Mouse (Mus musculus): ENCODE measurements around the gene Anapc2. TPM values are rescaled to one million over a fixed set of nuclear protein-coding genes. Genes with fewer than 3 reads are reported as not detected.

The Anapc2 gene
- polyA plus RNA-seq (2011; ENCODE audit: insufficient read depth, insufficient read length, low read depth, missing spikeins): 72.4 and 76.0 TPM in 2 replicates

DNA sequence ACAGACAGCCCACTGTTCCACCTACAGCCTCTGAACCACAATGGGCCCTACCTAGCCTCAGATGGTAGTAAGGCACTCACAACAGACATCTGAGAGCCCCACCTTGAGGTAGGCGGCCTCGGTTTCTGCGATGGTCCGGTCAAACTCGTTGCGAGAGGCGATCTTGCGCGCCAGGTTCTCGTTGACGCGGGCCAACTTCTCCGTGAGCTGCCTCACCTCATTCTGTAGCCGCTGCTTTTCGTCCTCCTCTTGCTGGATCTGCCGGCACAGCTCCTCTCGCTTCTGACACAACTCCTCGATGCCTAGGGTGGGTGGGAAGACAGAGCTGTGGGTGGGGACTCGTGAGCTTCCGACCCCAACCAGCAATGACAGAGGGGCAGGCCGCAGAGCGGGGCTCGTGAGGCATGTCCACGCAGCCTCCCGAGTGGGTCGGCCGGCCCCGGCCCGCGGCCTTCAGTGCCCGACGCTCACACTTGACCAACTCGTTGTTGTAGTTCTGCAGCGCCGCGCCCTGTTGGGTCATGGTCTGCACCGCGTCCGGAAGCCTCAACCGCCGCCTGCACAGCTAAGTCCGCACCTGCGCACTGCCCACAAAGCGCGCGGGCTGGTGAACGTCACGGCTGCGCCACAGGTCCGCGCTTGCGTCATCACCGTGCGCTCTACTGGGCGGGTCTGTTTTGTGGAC, at the start of gene Anapc2, which contains the start of gene Ssna1:
TSS of gene Anapc2 (plus strand) at position 652 of the 685 bp plus-strand sequence.
TSS of gene Ssna1 (minus strand) at position 612 of the 685 bp plus-strand sequence.
- Histone ChIP-seq H3K4me3 (ENCODE audit: low read depth, low read length) (peak within 1 kb of the TSS; percentile 97), H3K36me3 (ENCODE audit: control insufficient read depth, insufficient read depth, low read length, poor library complexity, severe bottlenecking) (peaks cover 13% of the 10 kb centered on the region), H3K4me1 (ENCODE audit: control insufficient read depth, insufficient read depth, low read length) (no peaks in the 10 kb centered on the region), H3K9me3 (replicated peaks; ENCODE audit: control insufficient read depth, insufficient read depth, low read length, poor library complexity, severe bottlenecking) (no peaks in the 10 kb centered on the region), H3K27ac (ENCODE audit: insufficient read depth, low read length) (no peak within 1 kb of the TSS), H3K9ac (ENCODE audit: low read depth, poor library complexity, severe bottlenecking) (peak within 1 kb of the TSS; percentile 60), H3K27me3 (ENCODE audit: control insufficient read depth, insufficient read depth, low read length, poor library complexity, severe bottlenecking) (no peaks in the 10 kb centered on the region)
- TF ChIP-seq POLR2A (IDR thresholded peaks at IDR 0.05; ENCODE audit: insufficient read depth, low read length) (peak; percentile 88), CTCF (IDR thresholded peaks at IDR 0.05; ENCODE audit: low read depth, low read length) (peak; percentile 16), EP300 (IDR thresholded peaks at IDR 0.05; ENCODE audit: insufficient read depth, low read depth, low read length) (peak; percentile 61)

DNA sequence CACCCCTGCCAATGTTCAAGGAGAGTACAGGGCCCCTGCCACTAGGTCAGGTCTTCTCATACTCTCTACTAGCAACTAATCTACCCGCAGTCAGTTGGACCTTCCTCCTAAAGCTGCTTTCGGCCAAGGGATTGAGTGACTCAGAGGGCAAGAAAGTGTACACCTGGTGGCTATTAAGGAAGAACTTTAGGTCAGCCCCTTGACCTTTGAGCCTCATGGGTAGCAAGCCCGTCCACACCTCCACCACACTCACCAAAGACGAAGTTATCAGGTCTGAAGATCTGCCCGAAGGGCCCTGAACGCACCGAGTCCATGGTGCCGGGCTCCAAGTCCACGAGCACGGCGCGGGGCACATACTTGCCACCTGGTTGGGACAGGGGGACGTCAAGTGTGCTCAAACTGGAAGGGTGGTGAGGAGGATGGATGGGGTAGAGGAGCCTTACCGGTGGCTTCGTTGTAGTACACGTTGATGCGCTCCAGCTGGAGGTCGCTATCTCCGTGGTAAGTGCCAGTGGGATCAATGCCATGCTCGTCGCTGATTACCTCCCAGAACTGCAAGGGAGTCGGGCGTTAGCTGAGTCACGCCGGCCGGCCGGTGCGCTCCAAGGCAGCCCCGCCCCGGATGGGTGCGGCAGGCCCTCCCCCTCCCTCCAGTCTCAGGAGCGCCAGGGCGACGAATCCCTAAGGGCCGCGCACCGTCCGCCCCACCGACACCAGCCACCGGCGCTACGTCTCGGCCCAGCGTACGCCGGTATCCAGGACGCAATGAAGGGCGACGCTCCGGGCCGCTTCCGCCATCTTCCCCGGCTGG, 48.4 kb upstream of the Anapc2 start:
- peak overlapping the region; percentile 92 for H3K4me3 ChIP-seq (ENCODE audit: low read depth, low read length)
- H3K9ac ChIP-seq (ENCODE audit: low read depth, poor library complexity, severe bottlenecking): peak overlapping the region; percentile 85
- no peaks in the 10 kb centered on the region for H3K9me3 ChIP-seq (replicated peaks; ENCODE audit: control insufficient read depth, insufficient read depth, low read length, poor library complexity, severe bottlenecking)
- H3K4me1 ChIP-seq (ENCODE audit: control insufficient read depth, insufficient read depth, low read length): no peaks in the 10 kb centered on the region
- H3K27ac ChIP-seq (ENCODE audit: insufficient read depth, low read length): peak overlapping the region; percentile 80
- H3K36me3 ChIP-seq (ENCODE audit: control insufficient read depth, insufficient read depth, low read length, poor library complexity, severe bottlenecking): peaks cover 14% of the 10 kb centered on the region
- H3K27me3 ChIP-seq (ENCODE audit: control insufficient read depth, insufficient read depth, low read length, poor library complexity, severe bottlenecking): no peaks in the 10 kb centered on the region
- TF ChIP-seq POLR2A (IDR thresholded peaks at IDR 0.05; ENCODE audit: insufficient read depth, low read length) (no peak), EP300 (IDR thresholded peaks at IDR 0.05; ENCODE audit: insufficient read depth, low read depth, low read length) (0 out of 2 replicates have a peak, but pooled peaks have one; percentile 45)

DNA sequence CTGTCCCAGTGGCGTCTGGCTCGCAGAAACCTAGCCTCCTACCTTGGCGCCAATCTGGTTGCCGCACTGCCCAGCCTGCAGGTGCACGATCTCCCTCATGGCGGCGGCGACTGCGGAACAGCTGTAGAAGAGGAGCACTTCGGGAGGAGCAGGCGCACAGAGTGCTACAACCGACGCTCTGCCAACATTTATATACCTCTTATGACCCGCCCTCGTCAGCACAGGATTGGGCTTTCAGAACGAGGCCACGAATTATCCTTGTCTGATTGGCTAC, 47.8 kb upstream of the Anapc2 start, which contains the start of gene Tubb4b:
TSS of gene Tubb4b (minus strand) at position 211 of the 274 bp plus-strand sequence.
- H3K27ac ChIP-seq (ENCODE audit: insufficient read depth, low read length): peak within 1 kb of the TSS; percentile 98
- H3K9me3 ChIP-seq (replicated peaks; ENCODE audit: control insufficient read depth, insufficient read depth, low read length, poor library complexity, severe bottlenecking): no peaks in the 10 kb centered on the region
- H3K4me1 ChIP-seq (ENCODE audit: control insufficient read depth, insufficient read depth, low read length): no peaks in the 10 kb centered on the region
- H3K36me3 ChIP-seq (ENCODE audit: control insufficient read depth, insufficient read depth, low read length, poor library complexity, severe bottlenecking): peaks cover 14% of the 10 kb centered on the region
- no peaks in the 10 kb centered on the region for H3K27me3 ChIP-seq (ENCODE audit: control insufficient read depth, insufficient read depth, low read length, poor library complexity, severe bottlenecking)
- H3K4me3 ChIP-seq (ENCODE audit: low read depth, low read length): peak within 1 kb of the TSS; percentile 92
- TF ChIP-seq POLR2A (IDR thresholded peaks at IDR 0.05; ENCODE audit: insufficient read depth, low read length) (peak; percentile 98), EP300 (IDR thresholded peaks at IDR 0.05; ENCODE audit: insufficient read depth, low read depth, low read length) (no peak)
- peak within 1 kb of the TSS; percentile 85 for H3K9ac ChIP-seq (ENCODE audit: low read depth, poor library complexity, severe bottlenecking)

DNA sequence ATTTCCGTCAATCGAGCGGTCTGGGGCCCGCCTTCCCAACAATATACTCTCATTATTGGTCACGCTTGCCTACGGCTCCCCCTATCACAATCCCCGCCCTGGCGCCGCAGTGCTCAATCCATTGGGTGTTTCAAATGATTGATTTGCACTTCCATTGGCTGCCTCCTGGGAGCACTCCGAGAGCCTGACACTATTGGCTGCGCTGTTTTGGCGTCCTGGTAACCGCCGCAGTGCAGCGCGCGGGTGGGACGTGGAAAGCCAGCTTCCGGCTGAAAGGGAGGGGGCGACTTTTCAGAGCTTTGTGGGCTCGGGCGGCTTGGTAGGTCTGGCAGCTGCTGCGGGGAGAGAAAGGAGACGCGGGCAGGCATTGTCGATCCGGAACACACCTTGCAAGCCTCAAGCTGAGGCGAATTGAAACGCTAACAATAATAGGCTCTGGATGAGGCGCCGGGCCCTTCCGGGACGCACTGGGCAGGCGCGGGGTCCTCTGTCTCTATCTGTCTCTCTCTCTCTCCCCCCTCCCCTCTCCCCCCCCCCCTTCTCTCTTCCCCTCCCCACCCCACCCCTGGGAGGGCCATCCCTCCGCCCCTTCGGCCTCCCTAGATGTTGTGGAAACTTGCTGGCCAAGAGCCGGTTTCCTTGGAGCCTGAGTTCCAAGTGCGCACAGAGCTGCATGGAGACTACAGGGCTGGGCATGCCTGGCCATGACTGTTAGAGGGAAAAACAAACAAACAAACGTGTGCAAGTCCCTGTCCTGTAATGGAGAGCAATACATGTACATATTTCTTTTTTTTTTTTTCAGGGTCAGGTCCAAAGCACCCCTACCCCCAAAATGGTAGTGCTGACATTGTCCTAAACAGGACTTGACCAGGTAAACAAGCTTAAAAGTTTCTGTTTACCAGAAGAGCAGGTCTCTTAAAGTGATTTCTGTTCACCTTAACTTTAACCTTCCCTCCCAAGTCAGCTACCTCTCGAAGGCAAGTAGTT, 47.2 kb upstream of the Anapc2 start:
- H3K4me3 ChIP-seq (ENCODE audit: low read depth, low read length): peak overlapping the region; percentile 91

GRCm38 (mm10) chr2:25225811-25226379, 46.4 kb upstream of the Anapc2 start:
- Histone ChIP-seq H3K9me3 (replicated peaks; ENCODE audit: control insufficient read depth, insufficient read depth, low read length, poor library complexity, severe bottlenecking) (no peaks in the 10 kb centered on the region), H3K9ac (ENCODE audit: low read depth, poor library complexity, severe bottlenecking) (peak overlapping the region; percentile 76), H3K36me3 (ENCODE audit: control insufficient read depth, insufficient read depth, low read length, poor library complexity, severe bottlenecking) (peaks cover 14% of the 10 kb centered on the region), H3K4me3 (ENCODE audit: low read depth, low read length) (no peak overlapping the region), H3K27me3 (ENCODE audit: control insufficient read depth, insufficient read depth, low read length, poor library complexity, severe bottlenecking) (no peaks in the 10 kb centered on the region), H3K4me1 (ENCODE audit: control insufficient read depth, insufficient read depth, low read length) (no peaks in the 10 kb centered on the region), H3K27ac (ENCODE audit: insufficient read depth, low read length) (peak overlapping the region; percentile 98)
- TF ChIP-seq EP300 (IDR thresholded peaks at IDR 0.05; ENCODE audit: insufficient read depth, low read depth, low read length): no peak
- TF ChIP-seq POLR2A (IDR thresholded peaks at IDR 0.05; ENCODE audit: insufficient read depth, low read length): no peak
- no peak for TF ChIP-seq CTCF (IDR thresholded peaks at IDR 0.05; ENCODE audit: low read depth, low read length)

More for the DNA sequence above, 47.2 kb upstream of the Anapc2 start:
- peaks cover 14% of the 10 kb centered on the region for H3K36me3 ChIP-seq (ENCODE audit: control insufficient read depth, insufficient read depth, low read length, poor library complexity, severe bottlenecking)
- H3K9ac ChIP-seq (ENCODE audit: low read depth, poor library complexity, severe bottlenecking): peak overlapping the region; percentile 76
- no peaks in the 10 kb centered on the region for H3K4me1 ChIP-seq (ENCODE audit: control insufficient read depth, insufficient read depth, low read length)
- TF ChIP-seq CTCF (IDR thresholded peaks at IDR 0.05; ENCODE audit: low read depth, low read length) (no peak), POLR2A (IDR thresholded peaks at IDR 0.05; ENCODE audit: insufficient read depth, low read length) (peak; percentile 45), EP300 (IDR thresholded peaks at IDR 0.05; ENCODE audit: insufficient read depth, low read depth, low read length) (0 out of 2 replicates have a peak, but pooled peaks have one; percentile 15)
- H3K9me3 ChIP-seq (replicated peaks; ENCODE audit: control insufficient read depth, insufficient read depth, low read length, poor library complexity, severe bottlenecking): no peaks in the 10 kb centered on the region
- H3K27ac ChIP-seq (ENCODE audit: insufficient read depth, low read length): peak overlapping the region; percentile 98
- no peaks in the 10 kb centered on the region for H3K27me3 ChIP-seq (ENCODE audit: control insufficient read depth, insufficient read depth, low read length, poor library complexity, severe bottlenecking)
